Mouse (Mus musculus) stomach, postnatal 0 days (tissue): ENCODE data around the gene Gpr18.

Experiments
- CTCF ChIP-seq: IDR thresholded peaks from 2 replicates; pipeline ENCODE4 v1.5.1; 2016; ENCODE audit warnings: antibody characterized with exemption, low read depth, mild to moderate bottlenecking, moderate library complexity
- EP300 ChIP-seq: optimal IDR thresholded peaks from 2 replicates; pipeline ENCODE3; 2016; ENCODE audit warnings: antibody characterized with exemption

DNA sequence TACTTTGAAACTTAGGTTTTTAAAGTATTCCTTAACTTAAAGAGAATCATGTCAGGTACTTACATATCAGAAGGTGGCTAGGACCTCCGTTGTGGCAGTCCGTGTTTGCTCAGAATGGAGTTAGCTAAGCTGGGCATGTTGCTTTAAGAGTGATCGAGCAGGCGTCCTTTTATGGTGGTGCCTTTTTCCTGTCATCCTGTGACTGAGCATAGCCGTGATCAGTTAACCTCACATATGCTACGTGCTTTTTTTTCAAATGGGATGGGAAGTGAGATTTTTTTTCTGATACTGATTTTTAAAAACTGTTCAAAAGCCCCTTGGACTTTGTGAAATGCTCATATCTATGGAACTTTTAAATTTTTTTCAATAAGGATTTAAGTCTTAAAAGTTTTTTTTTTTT is 49.4 kb upstream of the Gpr18 start, which contains the start of gene Gpr183:
- TF ChIP-seq EP300 (no peak), CTCF (no peak)
